Mouse (Mus musculus): ENCODE results near the gene 1700020D05Rik. TPM values are rescaled to one million over a fixed set of nuclear protein-coding genes. Genes with fewer than 3 reads are reported as not detected.

The 1700020D05Rik gene
- polyA plus RNA-seq, 1 experiment, result 1.2 TPM

- under 1% methylated on average over 69 of the region's 70 CpGs for WGBS
- Histone ChIP-seq H3K4me1 (ENCODE audit: control insufficient read depth, insufficient read depth, low read length) (peaks cover 3% of the 10 kb centered on the region; the same call in 1 of the 2 replicates), H3K4me3 (replicated peaks; ENCODE audit: extremely low read depth, low read depth, low read length) (peak overlapping the region; percentile 97)
- TF ChIP-seq CTCF (IDR thresholded peaks at IDR 0.05; ENCODE audit: insufficient read depth, low read length), result no peak
- TF ChIP-seq POLR2A (IDR thresholded peaks at IDR 0.05; ENCODE audit: borderline replicate concordance, extremely low read depth, low read depth, low read length), result peak; percentile 94; the same call in 1 of the 2 replicates
- DNase-seq, result peak; percentile 94
Observed at GRCm38 (mm10) chr19:5456922-5457745, 46.5 kb downstream of the 1700020D05Rik start.

- TF ChIP-seq POLR2A (IDR thresholded peaks at IDR 0.05; ENCODE audit: borderline replicate concordance, extremely low read depth, low read depth, low read length) (peak; percentile 67; the same call in 1 of the 2 replicates), CTCF (IDR thresholded peaks at IDR 0.05; ENCODE audit: insufficient read depth, low read length) (no peak)
- 4% methylated on average over 26 of the region's 26 CpGs for WGBS
- H3K4me3 ChIP-seq (replicated peaks; ENCODE audit: extremely low read depth, low read depth, low read length), result peak overlapping the region; percentile 97
- peaks cover 3% of the 10 kb centered on the region; the same call in 1 of the 2 replicates for H3K4me1 ChIP-seq (ENCODE audit: control insufficient read depth, insufficient read depth, low read length)
- peak; percentile 49 for DNase-seq
Observed at GRCm38 (mm10) chr19:5456241-5456921, 47.2 kb downstream of the 1700020D05Rik start.

GRCm38 (mm10) chr19:5455568-5455967 is 48.0 kb downstream of the 1700020D05Rik start:
- DNase-seq, result peak; percentile 6
- WGBS, result 52% methylated on average over 8 of the region's 8 CpGs
- TF ChIP-seq CTCF (IDR thresholded peaks at IDR 0.05; ENCODE audit: insufficient read depth, low read length) (no peak), POLR2A (IDR thresholded peaks at IDR 0.05; ENCODE audit: borderline replicate concordance, extremely low read depth, low read depth, low read length) (no peak)

GRCm38 (mm10) chr19:5455037-5455436 is 48.5 kb downstream of the 1700020D05Rik start:
- 46% methylated on average over 12 of the region's 12 CpGs for WGBS
- Histone ChIP-seq H3K4me1 (ENCODE audit: control insufficient read depth, insufficient read depth, low read length) (peaks cover 3% of the 10 kb centered on the region; the same call in 1 of the 2 replicates), H3K4me3 (replicated peaks; ENCODE audit: extremely low read depth, low read depth, low read length) (no peak overlapping the region)
- DNase-seq, result no peak
- no peak for TF ChIP-seq POLR2A (IDR thresholded peaks at IDR 0.05; ENCODE audit: borderline replicate concordance, extremely low read depth, low read depth, low read length)

More at GRCm38 (mm10) chr19:5455568-5455967, 48.0 kb downstream of the 1700020D05Rik start:
- peak overlapping the region; percentile 97 for H3K4me3 ChIP-seq (replicated peaks; ENCODE audit: extremely low read depth, low read depth, low read length)
- H3K4me1 ChIP-seq (ENCODE audit: control insufficient read depth, insufficient read depth, low read length), result peaks cover 3% of the 10 kb centered on the region; the same call in 1 of the 2 replicates

Other genes starting within 250 kb of the 1700020D05Rik start
- 37.2 and 40.6 TPM in 2 replicates for gene Pacs1, start 230.7 kb downstream of the 1700020D05Rik start, polyA plus RNA-seq (2012; rRNA removed)
- 121 and 132 TPM in 2 replicates for gene Sf3b2, start 208.3 kb downstream of the 1700020D05Rik start, polyA plus RNA-seq (2012; rRNA removed)
- 1.9 and 2.3 TPM in 2 replicates for gene Gal3st3, start 205.5 kb downstream of the 1700020D05Rik start, polyA plus RNA-seq (2012; rRNA removed)
- gene Catsper1, start 168.0 kb downstream of the 1700020D05Rik start, polyA plus RNA-seq (2012; rRNA removed), result not detected in 2 replicates
- gene Cst6, start 154.2 kb downstream of the 1700020D05Rik start, polyA plus RNA-seq (2012; rRNA removed), result 1.9 and 32.5 TPM in 2 replicates
- 15.5 and 21.4 TPM in 2 replicates for gene Eif1ad, start 137.0 kb downstream of the 1700020D05Rik start, polyA plus RNA-seq (2012; rRNA removed)
- 68.1 and 94.3 TPM in 2 replicates for gene Banf1, start 136.6 kb downstream of the 1700020D05Rik start, polyA plus RNA-seq (2012; rRNA removed)
- 15.6 and 35.7 TPM in 2 replicates for gene Sart1, start 115.1 kb downstream of the 1700020D05Rik start, polyA plus RNA-seq (2012; rRNA removed)
- gene Tsga10ip, start 101.3 kb downstream of the 1700020D05Rik start, polyA plus RNA-seq (2012; rRNA removed), result not detected in 2 replicates
- gene Drap1, start 78.8 kb downstream of the 1700020D05Rik start, polyA plus RNA-seq (2012; rRNA removed), result 151 and 176 TPM in 2 replicates
- 85.2 and 86.7 TPM in 2 replicates for gene AI837181, start 78.6 kb downstream of the 1700020D05Rik start, polyA plus RNA-seq (2012; rRNA removed)
- gene Fosl1, start 56.2 kb downstream of the 1700020D05Rik start, polyA plus RNA-seq (2012; rRNA removed), result 0.34 and 0.36 TPM in 2 replicates
- gene Ccdc85b, start 45.9 kb downstream of the 1700020D05Rik start, polyA plus RNA-seq (2012; rRNA removed), result 15.8 and 17.0 TPM in 2 replicates
- gene Fibp, start 43.2 kb downstream of the 1700020D05Rik start, polyA plus RNA-seq (2012; rRNA removed), result 129 and 144 TPM in 2 replicates
- gene Ctsw, start 35.3 kb downstream of the 1700020D05Rik start, polyA plus RNA-seq (2012; rRNA removed), result 4.9 and 5.7 TPM in 2 replicates
- 96.9 and 103 TPM in 2 replicates for gene Efemp2, start 29.8 kb downstream of the 1700020D05Rik start, polyA plus RNA-seq (2012; rRNA removed)
- 50.3 and 53.0 TPM in 2 replicates for gene Mus81, start 15.4 kb downstream of the 1700020D05Rik start, polyA plus RNA-seq (2012; rRNA removed)
- gene Cfl1, start 13.3 kb downstream of the 1700020D05Rik start, polyA plus RNA-seq (2012; rRNA removed), result 439 and 568 TPM in 2 replicates
- 8.8 and 15.6 TPM in 2 replicates for gene Snx32, start 6.8 kb upstream of the 1700020D05Rik start, polyA plus RNA-seq (2012; rRNA removed)
- 2.3 and 11.2 TPM in 2 replicates for gene Ovol1, start 56.9 kb upstream of the 1700020D05Rik start, polyA plus RNA-seq (2012; rRNA removed)
- gene Ap5b1, start 64.2 kb upstream of the 1700020D05Rik start, polyA plus RNA-seq (2012; rRNA removed), result 14.5 and 15.3 TPM in 2 replicates
- 38.6 and 47.6 TPM in 2 replicates for gene Rnaseh2c, start 98.1 kb upstream of the 1700020D05Rik start, polyA plus RNA-seq (2012; rRNA removed)
- gene Kat5, start 106.5 kb upstream of the 1700020D05Rik start, polyA plus RNA-seq (2012; rRNA removed), result 72.5 and 75.7 TPM in 2 replicates
- 118 and 120 TPM in 2 replicates for gene Rela, start 133.7 kb upstream of the 1700020D05Rik start, polyA plus RNA-seq (2012; rRNA removed)
- 163 and 214 TPM in 2 replicates for gene Sipa1, start 159.9 kb upstream of the 1700020D05Rik start, polyA plus RNA-seq (2012; rRNA removed)
- 141 and 162 TPM in 2 replicates for gene Map3k11, start 185.0 kb upstream of the 1700020D05Rik start, polyA plus RNA-seq (2012; rRNA removed)
- 156 and 166 TPM in 2 replicates for gene Pcnx3, start 185.1 kb upstream of the 1700020D05Rik start, polyA plus RNA-seq (2012; rRNA removed)
- gene Kcnk7, start 200.6 kb upstream of the 1700020D05Rik start, polyA plus RNA-seq (2012; rRNA removed), result 2.0 and 4.6 TPM in 2 replicates
- 64.4 and 73.8 TPM in 2 replicates for gene Ehbp1l1, start 222.5 kb upstream of the 1700020D05Rik start, polyA plus RNA-seq (2012; rRNA removed)
- 231 and 234 TPM in 2 replicates for gene Fam89b, start 225.9 kb upstream of the 1700020D05Rik start, polyA plus RNA-seq (2012; rRNA removed)
- gene Ltbp3, start 237.1 kb upstream of the 1700020D05Rik start, polyA plus RNA-seq (2012; rRNA removed), result 236 and 238 TPM in 2 replicates

Data from lung, adult 2 months (tissue).